9 mouse cellular contexts compared by ENCODE assay signal in genomic region chr16:5135551-5136261, GRCm38 (mm10). TPM values are rescaled to one million over a fixed set of nuclear protein-coding genes. Genes with fewer than 3 reads are reported as not detected.
DNase-seq lines count a peak whose midpoint lies in the region; ATAC-seq lines count a peak whose summit lies in the region.
"Had no signal": no experiment of that assay in that cellular context is flagged by ENCODE, and none has a peak within 500 bp of the region (broad histone marks: within the 10 kb centered on the region; RNA-seq: fewer than 3 reads in every experiment).

No protein-coding gene starts in this region.

- no peaks in the 10 kb centered on the region for H3K4me1 ChIP-seq in midbrain, embryonic 11.5 days (ENCODE audit: control insufficient read depth, insufficient read depth, low read length)
- peaks cover 11% of the 10 kb centered on the region for H3K4me1 ChIP-seq in midbrain, embryonic 13.5 days (replicated peaks)
- H3K4me1 ChIP-seq in liver, embryonic 16.5 days (ENCODE audit: control insufficient read depth, low read depth, low read length): peaks cover 7% of the 10 kb centered on the region

- H3K4me2 ChIP-seq in midbrain, embryonic 11.5 days: no peak overlapping the region
- no peak overlapping the region for H3K4me2 ChIP-seq in midbrain, embryonic 13.5 days (replicated peaks)
- no peak overlapping the region for H3K4me2 ChIP-seq in liver, embryonic 16.5 days (ENCODE audit: low read depth, low read length)

- no peak overlapping the region for H3K4me3 ChIP-seq in midbrain, embryonic 11.5 days (ENCODE audit: low read depth, low read length)
- H3K4me3 ChIP-seq in midbrain, embryonic 13.5 days (replicated peaks): no peak overlapping the region
- H3K4me3 ChIP-seq in liver, embryonic 16.5 days (ENCODE audit: low read depth, low read length): no peak overlapping the region

- peak; percentile 53 for DNase-seq in adrenal gland, adult 2 months
- DNase-seq in adrenal gland, adult 8-10 months: no peak
- DNase-seq in midbrain, embryonic 11.5 days (ENCODE audit: low spot score, missing footprints): peak; percentile 51
- DNase-seq in urinary bladder, postnatal 25 days (ENCODE audit: low spot score): peak; percentile 56
- DNase-seq in spleen, postnatal 4 days (ENCODE audit: low spot score in 2 of 2): no peak
- no peak for DNase-seq in left cerebral cortex, postnatal 14 days (ENCODE audit: low spot score in 2 of 2)
- DNase-seq: thymus, postnatal 14 days had no signal

- no peaks in the 10 kb centered on the region for H3K9me3 ChIP-seq in midbrain, embryonic 11.5 days (ENCODE audit: control insufficient read depth, low read length)
- H3K9me3 ChIP-seq in midbrain, embryonic 13.5 days: no peaks in the 10 kb centered on the region
- H3K9me3 ChIP-seq in liver, embryonic 16.5 days (replicated peaks; ENCODE audit: control insufficient read depth, low read length): no peaks in the 10 kb centered on the region

- H3K36me3 ChIP-seq in midbrain, embryonic 11.5 days (ENCODE audit: control insufficient read depth, insufficient read depth, low read length): no peaks in the 10 kb centered on the region
- H3K36me3 ChIP-seq in midbrain, embryonic 13.5 days: no peaks in the 10 kb centered on the region
- no peaks in the 10 kb centered on the region for H3K36me3 ChIP-seq in liver, embryonic 16.5 days (ENCODE audit: control insufficient read depth, insufficient read depth)

- no peak overlapping the region for H3K27ac ChIP-seq in midbrain, embryonic 11.5 days (ENCODE audit: low read depth, low read length)
- H3K27ac ChIP-seq in midbrain, embryonic 13.5 days: no peak overlapping the region
- H3K27ac ChIP-seq in liver, embryonic 16.5 days (ENCODE audit: low read length): no peak overlapping the region

- ATAC-seq in midbrain, embryonic 11.5 days (ENCODE audit: low FRiP score): no peak
- ATAC-seq in midbrain, embryonic 13.5 days: no peak
- ATAC-seq in liver, embryonic 16.5 days (ENCODE audit: low read depth): peak; percentile 28; the same call in 1 of the 2 replicates

- intact Hi-C loops in left cerebral cortex, postnatal 14 days (cut with DNase I): no loop called here

- peaks cover 31% of the 10 kb centered on the region for H3K27me3 ChIP-seq in midbrain, embryonic 11.5 days (ENCODE audit: control insufficient read depth, insufficient read depth, low read length)
- H3K27me3 ChIP-seq in midbrain, embryonic 13.5 days: peaks cover 45% of the 10 kb centered on the region
- H3K27me3 ChIP-seq in liver, embryonic 16.5 days (ENCODE audit: control insufficient read depth, insufficient read depth, low read depth, low read length): peaks cover 26% of the 10 kb centered on the region

- WGBS in midbrain, embryonic 11.5 days: 82% methylated on average over 8 of the region's 8 CpGs
- WGBS in midbrain, embryonic 13.5 days: 74% methylated on average over 8 of the region's 8 CpGs
- WGBS in liver, embryonic 16.5 days (ENCODE audit: insufficient replicate concordance): 43% methylated on average over 8 of the region's 8 CpGs

- no peak overlapping the region for H3K9ac ChIP-seq in midbrain, embryonic 11.5 days (ENCODE audit: low read length)
- no peak overlapping the region for H3K9ac ChIP-seq in midbrain, embryonic 13.5 days (replicated peaks)
- no peak overlapping the region for H3K9ac ChIP-seq in liver, embryonic 16.5 days (ENCODE audit: low read depth, low read length)

RNA-seq across cellular contexts. Expression of gene Ppl, which starts 3.5 kb away (rescaled TPM):
- total RNA-seq in adrenal gland, adult 2 months (2021): 1 to 10 TPM; 2.0 to 6.5 TPM
- polyA plus RNA-seq in adrenal gland, adult 2 months (2012; rRNA removed): 0.59 and 0.66 TPM in 2 replicates
- 10 to 100 TPM in 2 of 4 experiments, 1 to 10 TPM in 2; 3.1 to 17.7 (median 9.9) TPM for total RNA-seq in adrenal gland, adult 8-10 months (2022)
- polyA plus RNA-seq in midbrain, embryonic 11.5 days (2014; fragmentation: Nextera tagmentation; extraction: Ambion mirVana): 0.44 and 0.48 TPM in 2 replicates
- 0.12 and 0.13 TPM in 2 replicates for polyA plus RNA-seq in midbrain, embryonic 13.5 days (2015; fragmentation: Nextera tagmentation; extraction: Ambion mirVana)
- polyA plus RNA-seq in liver, embryonic 16.5 days (2015; fragmentation: Nextera tagmentation; extraction: Ambion mirVana): 0.53 and 0.65 TPM in 2 replicates
- under 1 TPM; 0.04 to 0.53 TPM for total RNA-seq in left cerebral cortex, postnatal 14 days (2021)

RNA-seq across cellular contexts. Expression of gene Sec14l5, which starts 11.2 kb away (rescaled TPM):
- total RNA-seq in adrenal gland, adult 2 months (2021): under 1 TPM in 1 of 2 experiments, not detected in 1; 0.07 TPM
- polyA plus RNA-seq in adrenal gland, adult 2 months (2012; rRNA removed): 0.13 and 0.15 TPM in 2 replicates
- under 1 TPM; 0.17 to 0.35 (median 0.23) TPM for total RNA-seq in adrenal gland, adult 8-10 months (2022)
- polyA plus RNA-seq in midbrain, embryonic 11.5 days (2014; fragmentation: Nextera tagmentation; extraction: Ambion mirVana): 0.23 and 0.25 TPM in 2 replicates
- polyA plus RNA-seq in midbrain, embryonic 13.5 days (2015; fragmentation: Nextera tagmentation; extraction: Ambion mirVana): 0.98 and 1.1 TPM in 2 replicates
- 0.04 and 0.05 TPM in 2 replicates for polyA plus RNA-seq in liver, embryonic 16.5 days (2015; fragmentation: Nextera tagmentation; extraction: Ambion mirVana)
- 1 to 10 TPM; 1.2 to 1.5 TPM for total RNA-seq in left cerebral cortex, postnatal 14 days (2021)

Comparison
In these comparisons a context has a peak if more than half of its experiments do, and no peak if none do; other contexts are left out.
1. DNase-seq: peak in adrenal gland, adult 2 months (single experiment), midbrain, embryonic 11.5 days (single experiment) and urinary bladder, postnatal 25 days (single experiment); none in adrenal gland, adult 8-10 months (single experiment), spleen, postnatal 4 days (0 of 2) and left cerebral cortex, postnatal 14 days (0 of 2).